Mouse (Mus musculus): Measurements from ENCODE around the gene Ogfod3.

DNA sequence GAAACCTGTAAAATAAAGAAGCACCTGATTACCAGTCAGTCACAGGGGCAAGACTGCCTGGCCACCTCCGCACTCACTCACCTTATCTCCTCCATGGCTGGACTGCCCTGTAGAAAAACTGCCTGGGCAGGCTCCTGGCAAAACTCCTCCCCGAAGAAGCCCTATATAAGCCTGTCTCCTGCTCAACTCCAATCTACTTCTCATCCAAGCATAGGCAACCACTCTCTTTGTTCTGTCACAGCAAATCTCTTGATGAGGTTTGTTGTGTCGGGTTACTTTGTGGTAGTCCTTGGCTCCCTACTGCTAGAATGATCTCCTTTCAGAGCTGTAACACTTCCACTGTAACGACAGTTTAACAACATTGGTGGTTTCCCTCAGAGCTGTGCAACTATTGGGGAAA is 28.2 kb upstream of the Ogfod3 start:
- no peak for TF ChIP-seq POLR2A (IDR thresholded peaks at IDR 0.05; ENCODE audit: extremely low read depth, insufficient read depth, low read length)
- no peak for TF ChIP-seq CTCF (IDR thresholded peaks at IDR 0.05; ENCODE audit: extremely low read depth, insufficient read depth, low read length)
